Mouse (Mus musculus): Measurements from ENCODE around the gene Igfbp4.

Gene Igfbp4

DNA sequence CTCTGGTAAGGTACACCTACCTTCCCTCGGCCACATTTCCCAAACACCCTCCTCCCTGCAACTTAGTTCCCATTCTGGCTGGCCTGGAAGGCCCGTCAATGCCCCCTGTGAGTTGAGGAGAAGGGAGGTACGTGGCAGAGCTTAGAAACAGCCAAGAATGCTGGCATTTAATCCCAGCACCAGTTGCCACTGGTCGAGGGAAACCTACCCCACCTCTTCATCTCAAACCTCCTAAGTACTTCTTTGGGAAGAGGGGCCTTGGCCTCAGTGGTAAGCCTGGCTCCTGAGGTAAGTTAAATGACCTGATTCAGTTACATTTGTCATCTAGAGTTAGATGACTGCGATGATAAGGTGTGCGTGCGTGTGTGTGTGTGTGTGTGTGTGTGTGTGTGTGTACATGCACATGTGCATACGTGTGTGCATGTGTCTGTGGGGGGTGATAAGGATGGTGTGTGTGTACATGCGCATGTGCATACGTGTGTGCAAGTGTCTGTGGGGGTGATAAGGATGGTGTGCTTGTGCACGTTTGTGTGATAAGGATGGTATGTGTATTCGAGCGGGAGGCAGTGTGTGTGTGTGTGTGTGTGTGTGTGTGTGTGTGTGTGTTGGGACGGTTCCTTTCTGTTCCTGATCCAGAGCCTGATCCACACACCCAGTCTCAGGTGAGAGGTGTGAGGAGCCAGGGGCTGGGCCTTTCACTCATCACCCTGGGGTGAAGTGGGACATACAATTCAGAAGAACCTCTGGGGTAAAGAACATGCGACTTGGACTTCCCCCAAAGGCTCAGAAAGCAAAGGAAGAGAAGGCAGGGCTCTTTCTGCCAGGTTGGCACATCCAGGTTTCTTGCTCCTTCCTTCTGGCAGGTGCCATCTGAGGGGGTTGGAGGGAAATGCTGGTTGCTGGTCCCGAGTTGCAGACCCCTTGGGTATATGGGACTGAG, 1.1 kb downstream of the Igfbp4 start:
- no peak for DNase-seq (ENCODE audit: extremely low read depth, low read depth, low spot score)

DNA sequence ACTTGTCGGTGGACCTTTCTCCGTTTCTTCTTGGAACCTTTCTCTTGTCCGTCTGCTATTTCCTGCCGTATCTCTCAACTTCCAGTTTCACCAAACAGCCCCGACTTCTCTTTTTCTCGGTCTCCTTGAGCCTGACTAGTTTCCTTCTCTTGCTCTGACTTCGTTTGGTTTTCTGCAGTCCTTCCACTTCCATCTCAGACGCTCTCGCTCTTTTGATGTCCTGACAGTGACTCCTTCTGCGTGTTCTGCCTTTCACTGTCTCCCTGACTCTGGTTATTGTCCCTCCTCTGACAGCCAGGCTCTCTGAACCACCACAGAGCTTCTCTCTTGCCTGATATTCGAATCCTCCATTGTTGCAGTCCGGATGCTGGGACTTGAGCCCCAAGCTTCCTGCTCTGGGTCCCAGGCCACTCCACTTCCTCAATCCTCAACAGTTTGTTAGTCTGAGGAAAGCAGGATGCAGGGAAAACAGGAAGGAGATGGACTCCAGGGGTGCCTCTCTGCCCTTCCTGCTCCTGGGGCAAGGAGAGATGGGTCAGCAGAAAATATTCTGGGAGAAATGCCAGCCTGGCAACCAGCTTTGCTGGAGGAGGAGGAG, 1.9 kb downstream of the Igfbp4 start:
- no peak for DNase-seq (ENCODE audit: extremely low read depth, low read depth, low spot score)

DNA sequence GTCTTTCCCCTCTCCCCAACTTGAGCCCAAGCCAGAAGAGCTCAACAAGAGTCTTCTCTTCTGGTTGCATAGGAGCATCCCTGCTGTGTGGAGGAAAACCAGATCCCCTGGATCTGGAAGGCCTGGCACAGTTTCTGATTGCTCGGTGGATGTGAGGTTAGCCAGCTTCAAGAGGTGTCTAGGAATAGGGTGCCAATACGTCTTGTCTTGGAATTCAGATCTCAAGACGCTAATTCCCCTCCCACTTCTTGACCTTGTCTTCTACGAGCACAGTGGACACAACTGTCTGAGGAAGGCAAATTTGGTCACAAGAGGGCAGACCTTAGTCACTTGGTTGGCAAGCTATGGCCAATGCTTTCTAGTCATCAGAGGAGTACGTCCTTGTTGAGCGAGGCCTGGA, 2.6 kb downstream of the Igfbp4 start:
- DNase-seq (ENCODE audit: extremely low read depth, low read depth, low spot score), result no peak

DNA sequence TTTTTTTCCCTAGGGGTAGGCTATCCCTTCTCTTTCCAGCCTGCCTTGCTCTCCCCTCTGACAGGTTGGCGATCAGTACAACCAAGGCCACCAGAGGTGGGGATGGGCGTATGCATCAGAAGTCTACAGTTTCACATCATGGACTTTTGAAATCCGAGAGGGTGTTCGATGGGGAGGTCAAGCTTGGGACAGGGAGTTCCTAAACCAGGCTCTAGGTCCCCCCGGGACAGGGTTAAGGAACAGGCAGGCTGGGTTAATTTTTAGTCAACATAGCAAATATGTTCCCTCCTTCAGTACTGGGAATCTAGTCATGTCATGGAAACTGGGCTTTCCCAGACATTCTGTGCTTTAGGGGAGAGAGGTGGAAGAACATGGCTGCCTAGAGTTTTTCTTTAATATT, 3.3 kb downstream of the Igfbp4 start:
- DNase-seq (ENCODE audit: extremely low read depth, low read depth, low spot score), result no peak

GRCm38 (mm10) chr11:99045159-99045889, 4.3 kb downstream of the Igfbp4 start:
- no peak for DNase-seq (ENCODE audit: extremely low read depth, low read depth, low spot score)

DNA sequence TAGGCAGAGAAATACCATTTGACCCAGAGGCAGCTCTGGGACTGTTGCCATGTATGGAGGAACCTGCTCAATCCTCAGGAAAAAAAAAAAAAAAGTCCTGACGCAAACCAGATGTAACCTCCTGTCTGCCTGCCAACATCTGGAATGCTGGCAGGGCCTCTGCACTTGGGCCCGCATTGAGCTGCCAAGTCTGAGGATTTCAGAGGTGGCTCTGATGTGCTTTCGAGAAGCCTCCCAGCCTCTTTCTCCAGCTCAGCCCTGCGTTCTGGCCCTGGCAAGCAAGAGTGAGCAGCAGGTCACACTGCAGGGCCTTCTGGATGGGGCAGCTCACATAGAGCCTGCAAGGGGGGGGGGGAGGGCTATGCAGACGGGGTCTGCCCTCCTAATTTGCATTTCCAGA, 6.1 kb downstream of the Igfbp4 start:
- DNase-seq (ENCODE audit: extremely low read depth, low read depth, low spot score), result no peak

- no peak for DNase-seq (ENCODE audit: extremely low read depth, low read depth, low spot score)
Measured at GRCm38 (mm10) chr11:99047643-99048042, 6.6 kb downstream of the Igfbp4 start.

DNA sequence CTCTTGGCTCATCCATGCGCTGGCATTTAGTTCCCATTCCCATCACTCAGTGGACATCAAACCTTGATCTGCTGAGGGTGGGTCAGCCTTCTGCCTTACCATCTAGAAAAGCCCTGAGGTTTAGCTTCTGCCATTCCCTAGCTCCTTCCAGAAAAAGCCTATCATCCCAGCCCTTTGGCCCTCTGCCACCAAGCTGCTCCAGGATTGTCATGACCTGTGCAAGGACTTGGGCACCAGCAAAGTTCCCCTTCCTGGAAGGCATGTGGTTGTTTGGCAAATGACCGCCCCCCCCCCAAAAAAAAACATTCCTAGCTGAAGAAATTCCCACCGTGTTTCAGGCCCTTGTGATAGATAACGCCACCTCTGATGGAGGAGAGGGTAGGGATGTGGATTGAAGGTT, 14.1 kb downstream of the Igfbp4 start:
- DNase-seq (ENCODE audit: extremely low read depth, low read depth, low spot score), result no peak

DNA sequence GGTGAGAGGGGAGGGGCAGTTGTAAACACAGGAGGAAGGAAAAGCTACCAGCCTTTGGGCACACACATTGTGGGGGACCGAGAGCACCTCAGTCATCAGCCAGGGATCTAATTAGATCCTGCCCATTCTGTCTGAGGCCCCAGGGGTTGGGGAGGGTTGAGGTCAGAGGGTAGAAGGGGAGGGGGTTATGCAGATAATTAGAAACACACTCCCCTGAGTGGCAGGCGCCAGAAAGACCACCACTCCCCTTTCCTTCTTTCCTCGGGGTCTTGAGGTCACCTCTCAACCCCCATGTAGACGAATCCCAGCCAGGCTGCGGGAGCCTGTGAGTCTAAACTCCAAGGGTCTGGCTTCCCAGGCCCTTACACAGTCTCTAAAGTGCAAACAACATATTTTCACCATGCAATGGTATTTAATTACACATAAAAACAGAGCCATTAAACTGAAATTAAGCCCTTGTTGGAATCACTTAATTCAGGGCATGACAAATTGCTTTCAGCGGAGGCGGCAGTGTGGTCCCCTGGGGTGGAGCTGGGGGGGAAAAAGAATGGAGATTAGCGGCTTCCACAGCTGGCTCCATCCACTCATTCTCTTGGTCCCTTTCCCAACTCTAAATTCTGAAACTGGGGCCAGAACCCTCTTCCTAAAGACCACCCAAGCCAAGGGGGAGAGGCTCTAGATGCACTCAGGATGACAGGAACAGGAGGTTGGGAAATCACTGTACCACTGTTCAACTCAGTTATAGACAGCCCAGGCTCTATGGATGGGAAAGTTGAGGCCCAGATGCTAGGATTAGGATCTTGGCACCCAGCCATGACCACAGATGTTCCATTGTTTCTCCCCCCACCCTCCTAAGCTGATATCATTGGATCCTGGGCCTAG, 14.8 kb downstream of the Igfbp4 start:
- DNase-seq (ENCODE audit: extremely low read depth, low read depth, low spot score), result no peak

- no peak for DNase-seq (ENCODE audit: extremely low read depth, low read depth, low spot score)
Measured at GRCm38 (mm10) chr11:99060435-99060834, 19.4 kb downstream of the Igfbp4 start.

DNA sequence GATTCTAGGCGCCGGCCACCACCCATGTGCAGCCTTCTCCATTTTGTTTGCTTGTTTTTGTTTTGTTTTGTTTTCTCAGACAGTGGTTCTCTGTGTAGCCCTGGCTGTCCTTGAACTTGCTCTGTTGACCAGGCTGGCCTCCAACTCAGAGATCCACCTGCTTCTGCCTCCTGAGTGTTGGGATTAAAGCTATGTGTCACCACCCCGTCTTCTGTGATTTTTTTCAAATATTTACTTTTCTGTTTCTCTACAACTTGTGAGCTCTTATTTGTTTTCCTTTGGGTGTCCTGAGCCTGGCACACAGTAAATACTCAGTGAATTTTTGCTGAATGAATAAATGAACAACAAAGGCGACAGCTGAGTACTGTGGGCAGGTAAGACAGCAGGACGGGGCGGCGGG, 21.6 kb downstream of the Igfbp4 start:
- DNase-seq (ENCODE audit: extremely low read depth, low read depth, low spot score), result no peak

DNA sequence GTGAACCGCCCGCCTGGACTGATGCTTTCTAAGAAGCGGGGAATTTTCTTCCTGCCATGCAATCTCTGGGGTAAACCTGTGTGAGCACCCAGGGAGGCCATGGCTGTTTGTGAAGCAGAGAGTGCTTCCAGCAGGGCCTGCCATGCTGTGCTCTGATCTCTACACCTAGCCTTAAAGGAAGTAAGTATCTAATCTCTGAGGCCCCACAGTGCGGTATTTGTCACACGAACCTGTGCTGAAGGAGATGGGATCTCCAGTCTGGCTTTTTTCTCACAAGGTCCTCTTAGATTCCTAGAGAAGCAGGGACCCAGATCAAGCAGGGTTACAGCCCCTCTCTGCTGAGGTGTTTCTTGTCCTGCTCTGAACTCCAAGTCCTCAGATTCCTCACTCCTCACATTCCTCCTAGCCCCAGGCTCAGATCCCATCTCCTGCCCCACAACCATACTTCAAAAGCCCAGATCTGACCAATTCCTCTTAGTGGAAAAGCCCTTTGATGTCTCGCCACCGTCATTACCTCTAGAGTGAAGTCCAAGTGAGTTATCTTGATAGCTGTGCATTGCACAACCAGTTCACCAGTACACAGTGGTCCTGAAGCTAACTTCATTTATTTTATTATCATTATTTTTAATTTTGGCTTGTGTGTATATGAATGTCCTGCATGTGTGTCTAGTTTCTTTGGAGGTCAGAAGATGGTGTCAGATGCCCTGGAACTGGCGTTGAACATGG, 22.5 kb downstream of the Igfbp4 start:
- no peak for DNase-seq (ENCODE audit: extremely low read depth, low read depth, low spot score)

- no peak for DNase-seq (ENCODE audit: extremely low read depth, low read depth, low spot score)
Measured at GRCm38 (mm10) chr11:99065353-99065752, 24.3 kb downstream of the Igfbp4 start.

DNA sequence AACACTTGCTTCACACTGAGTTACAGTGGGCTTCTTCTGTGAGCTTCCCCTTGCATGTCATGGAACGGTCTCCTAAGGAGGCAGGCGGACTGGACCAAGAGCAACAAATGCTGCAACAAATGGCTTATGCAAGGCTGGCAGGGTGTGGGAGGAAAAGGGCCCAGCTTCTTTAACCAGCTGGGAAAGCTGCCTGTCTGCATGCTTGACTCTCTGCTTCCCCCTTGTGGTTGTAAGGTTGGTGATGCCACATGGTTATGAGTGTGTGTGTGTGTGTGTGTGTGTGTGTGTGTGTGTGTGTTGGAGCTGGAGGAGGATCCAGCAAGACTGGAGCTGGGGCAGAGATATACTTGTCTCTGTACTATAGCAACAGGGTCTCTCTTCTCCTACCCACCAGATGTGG, 24.9 kb downstream of the Igfbp4 start:
- no peak for DNase-seq (ENCODE audit: extremely low read depth, low read depth, low spot score)

DNA sequence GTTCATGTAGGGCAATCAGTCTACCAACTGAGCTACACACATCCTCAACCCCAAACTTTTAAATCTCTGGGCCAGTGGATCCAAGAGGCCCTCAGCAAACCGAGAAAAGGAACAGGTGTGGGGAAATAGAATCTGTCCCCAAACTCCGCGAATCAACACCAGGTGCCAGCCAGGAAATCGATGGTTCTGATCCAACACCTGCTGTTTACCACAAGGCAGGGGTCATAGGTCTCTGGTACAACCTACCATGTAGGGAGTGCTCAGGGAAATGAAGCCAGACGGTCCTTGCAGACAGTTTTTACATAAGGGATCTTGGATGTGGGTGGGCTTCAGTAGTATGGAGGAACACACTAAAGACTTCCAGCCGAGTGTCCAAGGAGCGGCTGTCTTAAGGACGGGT, 26.5 kb downstream of the Igfbp4 start:
- no peak for DNase-seq (ENCODE audit: extremely low read depth, low read depth, low spot score)

GRCm38 (mm10) chr11:99068455-99068854, 27.4 kb downstream of the Igfbp4 start:
- DNase-seq (ENCODE audit: extremely low read depth, low read depth, low spot score), result no peak

DNA sequence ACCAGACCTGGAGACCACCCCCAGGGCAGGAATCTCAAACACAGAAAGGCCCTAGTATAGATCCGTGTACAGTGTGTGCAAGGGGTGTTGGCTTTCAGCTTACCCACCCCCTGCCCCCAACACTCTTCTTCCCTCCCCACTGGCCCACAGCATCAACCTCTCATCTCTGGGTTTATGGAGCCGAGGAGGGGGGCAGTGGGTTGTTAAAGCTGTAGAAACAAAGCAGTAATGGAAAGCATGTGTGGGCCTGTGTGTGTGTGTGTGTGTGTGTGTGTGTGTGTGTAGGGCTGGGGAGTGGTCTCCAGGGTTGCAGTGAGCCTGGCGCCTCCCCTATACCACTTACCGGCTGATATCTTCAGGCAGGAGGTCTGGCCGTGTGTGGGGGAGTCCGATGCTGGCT, 30.8 kb downstream of the Igfbp4 start:
- no peak for DNase-seq (ENCODE audit: extremely low read depth, low read depth, low spot score)

DNA sequence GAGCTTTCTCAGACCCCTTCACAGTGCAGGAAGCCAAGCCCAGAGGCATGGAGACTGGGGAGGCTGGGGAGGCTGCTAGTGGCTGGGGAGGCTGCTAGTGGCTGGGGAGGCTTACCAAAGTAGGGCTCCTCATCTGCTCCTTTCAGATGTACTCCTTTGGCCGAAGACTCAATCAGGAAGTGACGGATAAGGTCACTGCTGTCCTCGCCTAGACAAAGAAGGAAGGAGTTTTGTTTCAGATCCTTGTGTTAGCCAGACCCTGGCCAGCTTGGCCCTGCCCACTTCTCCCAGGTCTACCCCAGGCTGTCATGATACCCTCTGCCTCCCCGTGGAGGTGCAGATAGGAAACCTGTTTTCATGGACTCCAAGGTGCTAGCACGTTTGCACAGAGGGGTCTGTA, 32.7 kb downstream of the Igfbp4 start:
- DNase-seq (ENCODE audit: extremely low read depth, low read depth, low spot score), result no peak

- no peak for DNase-seq (ENCODE audit: extremely low read depth, low read depth, low spot score)
Measured at GRCm38 (mm10) chr11:99076744-99077319, 35.8 kb downstream of the Igfbp4 start.

DNA sequence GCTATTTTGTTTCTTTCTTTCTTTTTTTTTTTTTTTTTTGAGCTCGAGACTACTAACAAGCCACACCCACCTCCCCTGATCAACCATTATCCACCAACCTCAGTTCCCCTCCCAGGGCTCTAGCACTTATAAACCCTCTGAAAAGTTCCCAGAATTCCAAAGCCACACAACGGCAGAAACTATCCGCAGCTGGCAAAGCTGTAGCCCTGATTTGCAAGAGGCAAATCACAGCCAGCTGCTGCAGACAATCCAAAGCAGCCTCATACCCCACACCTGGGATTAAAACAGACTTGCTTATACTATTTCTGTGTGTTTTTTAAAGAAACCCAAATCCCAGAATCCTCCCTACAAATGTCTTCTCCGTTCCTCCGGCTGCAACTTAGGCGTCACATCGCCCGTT, 36.8 kb downstream of the Igfbp4 start:
- no peak for DNase-seq (ENCODE audit: extremely low read depth, low read depth, low spot score)

All from fat pad, adult 2 months (tissue).